Mouse (Mus musculus) megakaryocyte, adult 5-6 weeks (primary cell): ENCODE measurements around the gene Tef. TPM values are rescaled to one million over a fixed set of nuclear protein-coding genes. Genes with fewer than 3 reads are reported as not detected.

Source experiments
- ATAC-seq: 2 replicates; pipeline ENCODE4 v1.8.0; 2016; ENCODE audit warnings: mild to moderate bottlenecking, inconsistent platforms; ENCODE audit not compliant: poor library complexity, severe bottlenecking
- total RNA-seq, 2 experiments: library from RNA; stranded (forward) in 1 of 2; stranded (reverse) in 1 of 2; fragments of 153-499, 151-499 nt in 1 of 2; fragments of 221-1000, 200-1000 nt in 1 of 2; gene quantifications; 2 replicates each; pipeline versions ENCODE4 v1.2.3 to v1.2.4; 2015 to 2017

Gene Tef
- total RNA-seq, 2 experiments from 2014 or later, result 3.1 to 6.5 TPM

GRCm38 (mm10) chr15:81822631-81823030, 20.4 kb downstream of the Tef start:
- ATAC-seq, result no peak

- ATAC-seq, result no peak
Observed at GRCm38 (mm10) chr15:81824832-81825231, 22.6 kb downstream of the Tef start.

- ATAC-seq, result no peak
Observed at GRCm38 (mm10) chr15:81828426-81829207, 26.4 kb downstream of the Tef start.

- ATAC-seq, result no peak
Observed at GRCm38 (mm10) chr15:81829208-81829580, 27.0 kb downstream of the Tef start.

- no peak for ATAC-seq
Observed at GRCm38 (mm10) chr15:81830530-81830929, 28.3 kb downstream of the Tef start.

- ATAC-seq, result peak; percentile 98
Observed at GRCm38 (mm10) chr15:81831136-81831825, 29.1 kb downstream of the Tef start.

GRCm38 (mm10) chr15:81832219-81832618, 30.0 kb downstream of the Tef start:
- ATAC-seq, result no peak

- no peak for ATAC-seq
Observed at GRCm38 (mm10) chr15:81833481-81833880, 31.3 kb downstream of the Tef start.

- no peak for ATAC-seq
Observed at GRCm38 (mm10) chr15:81834171-81834841, 32.1 kb downstream of the Tef start.

GRCm38 (mm10) chr15:81835007-81835880, 33.0 kb downstream of the Tef start:
- ATAC-seq, result no peak

GRCm38 (mm10) chr15:81836124-81836821, 34.1 kb downstream of the Tef start:
- peak; percentile 88 for ATAC-seq

- no peak for ATAC-seq
Observed at GRCm38 (mm10) chr15:81836966-81837920, 35.0 kb downstream of the Tef start.

GRCm38 (mm10) chr15:81838554-81839235, 36.5 kb downstream of the Tef start:
- no peak for ATAC-seq

- ATAC-seq, result no peak
Observed at GRCm38 (mm10) chr15:81839634-81840033, 37.4 kb downstream of the Tef start.

GRCm38 (mm10) chr15:81840306-81840705, 38.1 kb downstream of the Tef start:
- no peak for ATAC-seq

- ATAC-seq, result no peak
Observed at GRCm38 (mm10) chr15:81842275-81842674, 40.1 kb downstream of the Tef start.

GRCm38 (mm10) chr15:81845033-81845625, 42.9 kb downstream of the Tef start:
- ATAC-seq, result no peak

GRCm38 (mm10) chr15:81845724-81846123, 43.5 kb downstream of the Tef start:
- peak; percentile 61 for ATAC-seq
